Mouse (Mus musculus): ENCODE data around the gene Slc43a2.

DNA sequence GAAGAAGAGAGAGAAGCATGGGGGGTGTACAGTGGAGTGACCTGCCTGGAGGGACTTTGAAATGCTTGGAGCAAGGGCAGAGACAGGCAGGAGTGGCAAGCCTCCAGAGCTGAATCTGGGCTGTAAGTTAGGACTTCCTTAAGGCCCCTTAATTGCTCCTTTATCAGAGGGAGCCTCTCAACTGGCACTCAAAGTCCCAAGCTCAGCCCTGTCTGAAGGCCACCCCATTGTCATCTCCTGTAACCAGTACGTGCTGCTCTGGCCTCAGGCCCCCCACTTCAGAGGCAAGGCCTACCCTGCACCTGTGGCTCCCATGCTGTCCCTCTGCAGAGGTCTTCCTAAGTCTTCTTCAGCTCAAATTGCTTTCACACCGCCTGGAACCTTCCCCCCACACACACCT lies 52.0 kb downstream of the Slc43a2 start:
- TF ChIP-seq EP300 (IDR thresholded peaks at IDR 0.05) (no peak), CTCF (IDR thresholded peaks at IDR 0.05) (no peak)

All from lung, postnatal 0 days (tissue).